Mouse (Mus musculus): ENCODE measurements around the gene Cym.

DNA sequence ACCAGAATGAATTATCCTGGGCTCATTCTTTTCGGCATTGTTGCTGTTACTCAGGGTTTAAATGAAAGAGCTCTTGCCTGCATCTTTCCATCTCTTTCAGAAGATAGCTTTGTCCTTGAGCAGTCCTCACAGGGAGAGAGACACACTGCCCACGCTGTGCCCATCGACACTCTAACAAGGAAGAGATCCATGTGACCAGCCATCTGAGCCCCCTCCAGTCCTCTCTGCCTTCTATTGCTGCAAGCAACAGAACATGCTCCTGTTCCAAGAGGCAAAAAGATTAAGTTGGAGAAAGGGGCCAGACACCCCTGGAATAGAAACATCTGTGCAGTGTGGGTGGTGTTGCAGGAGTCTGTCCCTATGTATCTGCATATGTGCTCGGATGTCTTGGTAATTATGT, 34.5 kb downstream of the Cym start:
- TF ChIP-seq POLR2A (IDR thresholded peaks at IDR 0.05; ENCODE audit: borderline replicate concordance, insufficient read depth, low read length) (no peak), CTCF (IDR thresholded peaks at IDR 0.05; ENCODE audit: borderline replicate concordance, insufficient read depth, low read depth, low read length) (no peak)
